Mouse (Mus musculus) left cerebral cortex, adult 2 months (tissue): ENCODE results near the gene Cd83. TPM values are rescaled to one million over a fixed set of nuclear protein-coding genes. Genes with fewer than 3 reads are reported as not detected.

ENCODE experiments used
- DNase-seq, 2 experiments: peaks; one replicate each; pipeline ENCODE4 v3.0.0; 2021 to 2022; ENCODE audit warnings: low spot score in 2 of 2, mixed read lengths in 1 of 2; ENCODE audit errors: extremely low spot score in 1 of 2
- H3K27ac ChIP-seq: fragments of 200-600 bp; 2 replicates; pipeline ENCODE4 v1.8.1; 2022
- H3K4me3 ChIP-seq: fragments of 200-600 bp; 2 replicates; pipeline ENCODE4 v1.8.1; 2022
- CTCF ChIP-seq: fragments of 200-600 bp; IDR thresholded peaks from 2 replicates; pipeline ENCODE4 v1.8.1; 2022; ENCODE audit warnings: antibody characterized with exemption, mild to moderate bottlenecking, moderate library complexity
- intact Hi-C: fragments of 180-260 bp; cut with DNase I; formaldehyde crosslinking; loops from one replicate; pipeline ENCODE4 v1.15.1; 2025
- total RNA-seq, 2 experiments: library from RNA; stranded (reverse); gene quantifications; 2 replicates each; pipeline ENCODE4 v1.2.3; 2021

The Cd83 gene
- total RNA-seq, 2 experiments from 2014 or later, result 8.0 to 9.4 TPM

- Histone ChIP-seq H3K27ac (no peak overlapping the region), H3K4me3 (no peak overlapping the region)
- intact Hi-C loops, result no loop called here
- DNase-seq, result no peak
- TF ChIP-seq CTCF, result no peak
Measured at GRCm38 (mm10) chr13:43818307-43819019, 33.9 kb downstream of the Cd83 start.

GRCm38 (mm10) chr13:43819020-43819310 lies 34.4 kb downstream of the Cd83 start:
- intact Hi-C loops, result no loop called here
- Histone ChIP-seq H3K4me3 (no peak overlapping the region), H3K27ac (no peak overlapping the region)
- DNase-seq, result no peak
- no peak for TF ChIP-seq CTCF

DNA sequence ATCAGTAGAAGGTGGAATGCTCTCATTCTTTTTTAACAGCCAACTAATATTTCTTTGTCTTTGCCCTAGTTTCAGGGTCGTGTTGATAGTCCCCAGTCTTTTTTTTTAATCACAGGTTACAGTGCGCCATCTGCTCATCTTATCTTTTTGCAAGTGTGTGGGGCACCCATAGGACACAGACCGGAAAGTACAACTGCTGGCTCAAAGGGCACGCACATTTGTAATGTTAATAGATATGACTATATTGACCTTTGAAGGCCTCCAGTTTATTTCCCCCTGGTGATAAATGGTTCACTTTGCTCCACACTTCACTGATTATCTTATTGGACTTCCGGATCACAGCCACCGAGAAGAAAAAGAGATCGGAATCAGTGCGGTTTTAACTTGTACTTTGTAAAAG lies 35.5 kb downstream of the Cd83 start:
- intact Hi-C loops, result no loop called here
- DNase-seq, result no peak
- Histone ChIP-seq H3K27ac (no peak overlapping the region), H3K4me3 (no peak overlapping the region)
- TF ChIP-seq CTCF, result no peak

DNA sequence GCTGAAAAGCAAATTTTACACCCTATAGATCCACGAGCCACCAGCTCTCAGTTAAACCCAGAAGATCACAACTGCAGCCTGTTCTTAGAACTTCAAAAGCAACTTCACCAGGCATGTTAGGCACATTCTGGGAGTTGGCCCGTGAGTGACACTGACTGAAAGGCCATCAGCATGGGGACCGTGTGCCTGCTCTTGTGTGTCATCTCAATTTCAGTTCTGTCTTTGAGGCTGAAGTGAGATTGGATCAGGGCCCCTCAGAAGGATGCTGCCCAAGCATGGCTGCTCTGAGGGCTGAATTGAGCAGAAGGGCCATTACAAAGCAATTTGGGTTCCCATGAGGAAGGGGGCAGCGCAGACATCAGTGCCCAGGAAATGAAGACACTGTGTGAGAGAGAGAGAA lies 37.7 kb downstream of the Cd83 start:
- Histone ChIP-seq H3K4me3 (no peak overlapping the region), H3K27ac (no peak overlapping the region)
- DNase-seq, result no peak
- intact Hi-C loops, result no loop called here
- TF ChIP-seq CTCF, result no peak

GRCm38 (mm10) chr13:43828648-43829047 lies 44.1 kb downstream of the Cd83 start:
- intact Hi-C loops, result no loop called here
- TF ChIP-seq CTCF, result no peak
- DNase-seq, result no peak
- Histone ChIP-seq H3K27ac (no peak overlapping the region), H3K4me3 (no peak overlapping the region)

GRCm38 (mm10) chr13:43830892-43831673 lies 46.5 kb downstream of the Cd83 start:
- TF ChIP-seq CTCF, result no peak
- intact Hi-C loops, result no loop called here
- H3K27ac ChIP-seq, result no peak overlapping the region
- DNase-seq, result no peak
- H3K4me3 ChIP-seq, result no peak overlapping the region

DNA sequence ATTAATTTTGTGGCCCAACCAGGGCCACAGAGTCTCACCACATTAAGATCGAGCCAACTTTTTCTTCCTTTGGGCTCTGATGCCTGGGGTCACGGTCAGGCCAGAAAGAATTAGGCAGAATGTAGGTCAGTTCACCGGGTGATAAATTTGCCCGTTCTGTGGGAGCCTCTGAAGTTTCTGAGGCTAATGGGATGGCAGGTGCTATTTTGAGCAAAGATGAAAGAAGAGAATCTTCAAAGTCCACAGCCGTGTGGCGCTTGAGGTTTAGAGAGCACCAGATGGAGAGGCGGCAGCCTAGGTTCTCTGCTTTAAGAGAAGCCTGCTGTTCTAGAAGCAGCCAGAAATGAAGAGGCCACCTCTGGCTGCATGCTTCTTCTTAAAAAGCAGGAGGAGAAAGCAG lies 48.2 kb downstream of the Cd83 start:
- TF ChIP-seq CTCF, result no peak
- intact Hi-C loops, result no loop called here
- H3K27ac ChIP-seq, result no peak overlapping the region
- no peak overlapping the region for H3K4me3 ChIP-seq
- DNase-seq, result no peak

GRCm38 (mm10) chr13:43836376-43836775 lies 51.8 kb downstream of the Cd83 start:
- DNase-seq, result no peak
- no peak for TF ChIP-seq CTCF
- intact Hi-C loops, result no loop called here
- Histone ChIP-seq H3K4me3 (no peak overlapping the region), H3K27ac (no peak overlapping the region)

- TF ChIP-seq CTCF, result no peak
- no peak for DNase-seq
- intact Hi-C loops, result no loop called here
- H3K27ac ChIP-seq, result no peak overlapping the region
- H3K4me3 ChIP-seq, result no peak overlapping the region
Measured at GRCm38 (mm10) chr13:43837812-43838211, 53.2 kb downstream of the Cd83 start.

DNA sequence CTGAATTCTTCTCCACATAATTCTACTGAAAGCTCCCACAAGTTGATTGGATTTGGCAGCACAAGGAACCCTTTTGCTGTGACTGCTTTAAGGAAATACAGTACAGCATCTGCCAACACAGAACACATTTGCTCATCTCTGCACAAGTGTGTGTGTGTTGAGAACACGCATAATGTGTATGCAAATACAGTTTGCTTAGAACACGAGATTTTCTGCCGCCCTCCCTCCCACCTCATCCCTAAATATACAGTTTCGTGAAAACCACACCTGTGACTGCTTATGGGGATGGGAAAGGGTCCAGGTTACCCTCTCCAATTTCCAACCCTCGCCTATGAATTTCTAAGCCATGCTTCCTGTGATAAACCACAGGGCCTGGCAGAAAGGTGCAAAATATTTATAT lies 60.6 kb downstream of the Cd83 start:
- intact Hi-C loops, result no loop called here
- DNase-seq, result no peak
- no peak overlapping the region for H3K27ac ChIP-seq
- no peak overlapping the region for H3K4me3 ChIP-seq
- TF ChIP-seq CTCF, result no peak

DNA sequence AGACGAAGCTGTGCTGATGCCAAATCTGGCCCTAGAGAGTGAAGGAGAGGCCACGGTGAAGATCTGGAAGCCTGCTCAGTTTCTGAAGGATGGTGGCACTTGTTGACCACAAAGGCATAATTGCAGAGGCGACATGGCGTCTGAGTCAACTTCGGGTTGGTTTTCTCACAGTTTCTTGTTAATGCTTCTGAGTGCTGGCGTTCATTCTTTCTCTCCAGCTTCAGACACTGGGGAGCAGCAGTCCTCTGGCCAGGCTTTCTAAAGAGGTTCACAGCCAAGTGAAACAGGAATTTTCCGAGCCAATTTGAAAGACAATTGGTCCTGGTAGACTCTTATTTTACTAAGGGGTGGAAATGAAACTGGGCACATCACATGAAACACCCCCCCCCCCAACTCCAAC lies 62.6 kb downstream of the Cd83 start:
- Histone ChIP-seq H3K4me3 (no peak overlapping the region), H3K27ac (no peak overlapping the region)
- intact Hi-C loops, result no loop called here
- no peak for DNase-seq
- no peak for TF ChIP-seq CTCF

DNA sequence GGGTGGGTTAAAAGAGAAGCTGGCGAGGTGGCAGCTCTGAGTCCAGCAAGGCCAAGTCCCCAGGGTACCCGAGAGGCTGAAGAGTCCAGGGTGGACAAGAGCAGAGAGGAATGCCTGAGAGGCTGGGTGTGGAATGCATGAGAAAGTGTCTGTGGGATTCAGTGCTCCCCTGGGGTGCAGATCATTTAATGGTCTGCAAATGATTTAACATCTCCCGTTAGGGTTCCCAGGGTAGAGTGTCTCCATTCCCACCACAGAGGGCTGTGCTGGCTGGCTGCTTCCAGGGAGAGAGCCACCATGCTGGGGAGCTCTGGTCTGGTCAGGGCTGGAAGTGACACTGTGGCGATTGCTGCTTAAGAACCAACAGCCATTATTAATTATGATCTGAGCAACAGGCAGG lies 65.2 kb downstream of the Cd83 start:
- no peak overlapping the region for H3K4me3 ChIP-seq
- intact Hi-C loops, result no loop called here
- no peak for DNase-seq
- H3K27ac ChIP-seq, result no peak overlapping the region
- no peak for TF ChIP-seq CTCF

DNA sequence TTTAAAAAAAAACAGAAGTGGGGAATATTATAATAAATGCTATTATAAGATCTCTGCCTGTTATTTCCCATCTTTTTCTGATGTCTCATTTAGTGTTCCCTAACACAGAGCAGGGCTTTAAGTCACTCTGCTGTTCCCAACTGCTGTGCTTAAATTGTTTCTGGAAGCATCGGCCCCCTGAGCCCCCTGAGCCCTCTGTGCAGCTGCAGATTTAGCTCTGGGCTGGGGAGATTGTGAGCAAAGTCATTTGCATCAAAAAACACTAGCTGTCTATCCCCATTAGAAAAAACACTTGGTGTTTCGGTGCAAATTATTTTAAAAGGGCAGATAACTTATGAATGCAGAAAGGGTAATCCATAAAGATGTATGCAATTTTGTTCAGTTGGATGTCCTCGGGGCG lies 66.5 kb downstream of the Cd83 start:
- intact Hi-C loops, result no loop called here
- H3K4me3 ChIP-seq, result no peak overlapping the region
- no peak for DNase-seq
- no peak overlapping the region for H3K27ac ChIP-seq
- no peak for TF ChIP-seq CTCF

Other genes starting within 250 kb of the Cd83 start
- 10 to 100 TPM; 15.8 to 17.8 TPM for gene Mcur1, start 224.6 kb upstream of the Cd83 start, total RNA-seq
- gene Rnf182, start 169.1 kb upstream of the Cd83 start, total RNA-seq, result 1 to 10 TPM; 7.6 to 7.8 TPM